Mouse (Mus musculus) retina, adult 2 months (tissue): ENCODE results near the gene Tepsin.

Experiments used
- DNase-seq: peaks from one replicate; pipeline ENCODE4 v3.0.0-alpha.2; 2012; ENCODE audit warnings: low read depth, low spot score

The Tepsin gene

GRCm38 (mm10) chr11:120064006-120064667, 34.4 kb downstream of the Tepsin start:
- no peak for DNase-seq

- no peak for DNase-seq
Observed at GRCm38 (mm10) chr11:120063326-120063725, 35.2 kb downstream of the Tepsin start.

- DNase-seq, result no peak
Observed at GRCm38 (mm10) chr11:120060634-120061033, 37.9 kb downstream of the Tepsin start.

- no peak for DNase-seq
Observed at GRCm38 (mm10) chr11:120055953-120056732, 42.4 kb downstream of the Tepsin start.

GRCm38 (mm10) chr11:120053846-120054245, 44.7 kb downstream of the Tepsin start:
- no peak for DNase-seq

GRCm38 (mm10) chr11:120052274-120052673, 46.3 kb downstream of the Tepsin start:
- DNase-seq, result no peak

- DNase-seq, result no peak
Observed at GRCm38 (mm10) chr11:120051124-120051811, 47.3 kb downstream of the Tepsin start.

GRCm38 (mm10) chr11:120049067-120049466, 49.5 kb downstream of the Tepsin start:
- no peak for DNase-seq

- no peak for DNase-seq
Observed at GRCm38 (mm10) chr11:120048252-120048556, 50.3 kb downstream of the Tepsin start.

- no peak for DNase-seq
Observed at GRCm38 (mm10) chr11:120047531-120048251, 50.8 kb downstream of the Tepsin start.

- DNase-seq, result no peak
Observed at GRCm38 (mm10) chr11:120046553-120047191, 51.9 kb downstream of the Tepsin start, which contains the start of gene Aatk. TSS of gene Aatk (minus strand) at chr11:120047167.

- no peak for DNase-seq
Observed at GRCm38 (mm10) chr11:120045839-120046552, 52.5 kb downstream of the Tepsin start.

GRCm38 (mm10) chr11:120045341-120045740, 53.2 kb downstream of the Tepsin start:
- DNase-seq, result no peak

GRCm38 (mm10) chr11:120042141-120042838, 56.2 kb downstream of the Tepsin start:
- DNase-seq, result no peak

GRCm38 (mm10) chr11:120041191-120042123, 57.1 kb downstream of the Tepsin start:
- no peak for DNase-seq
